Mouse (Mus musculus) splenic B cell, adult 2 months (primary cell): ENCODE data around the gene Tnrc6c.

Experiments
- DNase-seq: peaks from one replicate; pipeline ENCODE4 v3.0.0-alpha.2; 2011; ENCODE audit warnings: low read depth, low spot score
- H3K27me3 ChIP-seq: 2 replicates; pipeline ENCODE4 v1.6.1; 2012; ENCODE audit warnings: mild to moderate bottlenecking, low read length, moderate library complexity, mixed read lengths; ENCODE audit not compliant: control insufficient read depth, poor library complexity, insufficient read depth, severe bottlenecking
- H3K36me3 ChIP-seq: 2 replicates; pipeline ENCODE4 v1.6.1; 2012; ENCODE audit warnings: mild to moderate bottlenecking, low read length, moderate library complexity, mixed read lengths; ENCODE audit not compliant: control insufficient read depth, poor library complexity, insufficient read depth, severe bottlenecking

The Tnrc6c gene

GRCm38 (mm10) chr11:117677111-117677510 lies 23.0 kb downstream of the Tnrc6c start:
- no peaks in the 10 kb centered on the region for H3K36me3 ChIP-seq
- no peaks in the 10 kb centered on the region for H3K27me3 ChIP-seq

GRCm38 (mm10) chr11:117677594-117677993 lies 23.5 kb downstream of the Tnrc6c start:
- Histone ChIP-seq H3K27me3 (no peaks in the 10 kb centered on the region), H3K36me3 (no peaks in the 10 kb centered on the region)
- no peak for DNase-seq

More at GRCm38 (mm10) chr11:117677111-117677510, 23.0 kb downstream of the Tnrc6c start:
- no peak for DNase-seq

GRCm38 (mm10) chr11:117678155-117678554 lies 24.1 kb downstream of the Tnrc6c start:
- Histone ChIP-seq H3K36me3 (no peaks in the 10 kb centered on the region), H3K27me3 (no peaks in the 10 kb centered on the region)
- DNase-seq: no peak

- H3K27me3 ChIP-seq: no peaks in the 10 kb centered on the region
- no peaks in the 10 kb centered on the region for H3K36me3 ChIP-seq
- DNase-seq: peak; percentile 53
Observed at GRCm38 (mm10) chr11:117678740-117679139, 24.7 kb downstream of the Tnrc6c start.

GRCm38 (mm10) chr11:117684640-117685039 lies 30.6 kb downstream of the Tnrc6c start:
- H3K27me3 ChIP-seq: no peaks in the 10 kb centered on the region
- H3K36me3 ChIP-seq: no peaks in the 10 kb centered on the region
- no peak for DNase-seq

- peak; percentile 38 for DNase-seq
- Histone ChIP-seq H3K36me3 (no peaks in the 10 kb centered on the region), H3K27me3 (no peaks in the 10 kb centered on the region)
Observed at GRCm38 (mm10) chr11:117685461-117685860, 31.4 kb downstream of the Tnrc6c start.

- no peaks in the 10 kb centered on the region for H3K36me3 ChIP-seq
- peak; percentile 78 for DNase-seq
- H3K27me3 ChIP-seq: no peaks in the 10 kb centered on the region
Observed at GRCm38 (mm10) chr11:117686021-117686420, 31.9 kb downstream of the Tnrc6c start.

- H3K36me3 ChIP-seq: no peaks in the 10 kb centered on the region
- H3K27me3 ChIP-seq: no peaks in the 10 kb centered on the region
- DNase-seq: no peak
Observed at GRCm38 (mm10) chr11:117688603-117689002, 34.5 kb downstream of the Tnrc6c start.

GRCm38 (mm10) chr11:117691311-117691710 lies 37.2 kb downstream of the Tnrc6c start:
- no peaks in the 10 kb centered on the region for H3K27me3 ChIP-seq
- no peaks in the 10 kb centered on the region for H3K36me3 ChIP-seq
- DNase-seq: no peak

GRCm38 (mm10) chr11:117694050-117694449 lies 40.0 kb downstream of the Tnrc6c start:
- H3K36me3 ChIP-seq: no peaks in the 10 kb centered on the region
- no peaks in the 10 kb centered on the region for H3K27me3 ChIP-seq
- no peak for DNase-seq

GRCm38 (mm10) chr11:117696585-117696984 lies 42.5 kb downstream of the Tnrc6c start:
- DNase-seq: no peak
- Histone ChIP-seq H3K36me3 (no peaks in the 10 kb centered on the region), H3K27me3 (no peaks in the 10 kb centered on the region)

GRCm38 (mm10) chr11:117700871-117701270 lies 46.8 kb downstream of the Tnrc6c start:
- DNase-seq: no peak
- Histone ChIP-seq H3K27me3 (no peaks in the 10 kb centered on the region), H3K36me3 (0 out of 2 replicates have a peak, but pooled peaks cover 2% of the 10 kb centered on the region)

- peaks cover 3% of the 10 kb centered on the region for H3K36me3 ChIP-seq
- no peaks in the 10 kb centered on the region for H3K27me3 ChIP-seq
- DNase-seq: no peak
Observed at GRCm38 (mm10) chr11:117706267-117706666, 52.2 kb downstream of the Tnrc6c start.

GRCm38 (mm10) chr11:117707238-117707637 lies 53.1 kb downstream of the Tnrc6c start:
- Histone ChIP-seq H3K36me3 (peaks cover 3% of the 10 kb centered on the region), H3K27me3 (no peaks in the 10 kb centered on the region)
- DNase-seq: no peak

- DNase-seq: peak; percentile 85
- Histone ChIP-seq H3K36me3 (peaks cover 1% of the 10 kb centered on the region), H3K27me3 (no peaks in the 10 kb centered on the region)
Observed at GRCm38 (mm10) chr11:117709308-117709707, 55.2 kb downstream of the Tnrc6c start.

- Histone ChIP-seq H3K36me3 (peaks cover 3% of the 10 kb centered on the region), H3K27me3 (no peaks in the 10 kb centered on the region)
- no peak for DNase-seq
Observed at GRCm38 (mm10) chr11:117710815-117711294, 56.8 kb downstream of the Tnrc6c start.
